Comparison of ENCODE assay signal across 18 mouse cellular contexts in the genomic region with DNA sequence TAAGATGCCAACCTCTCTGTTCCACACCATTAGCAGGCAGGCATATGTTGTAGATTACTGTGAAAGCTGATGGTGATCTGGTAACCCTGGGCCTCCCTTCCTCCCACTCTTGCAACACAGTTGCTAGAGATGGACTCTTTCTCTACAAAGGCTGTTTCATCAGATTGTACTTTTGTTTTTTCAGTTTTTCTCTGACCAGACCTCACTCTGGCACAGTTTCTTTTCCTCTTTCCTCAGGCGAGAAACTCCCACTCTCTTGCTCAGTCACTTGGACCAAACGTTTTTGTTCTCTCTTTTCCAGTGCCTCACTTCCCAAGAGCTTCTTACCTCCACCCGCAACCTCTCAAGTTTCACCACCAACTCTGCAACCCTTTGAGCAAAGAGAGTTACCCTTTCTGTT. TPM values are rescaled to one million over a fixed set of nuclear protein-coding genes. Genes with fewer than 3 reads are reported as not detected.
DNase-seq lines count a peak whose midpoint lies in the region; ATAC-seq and TF ChIP-seq lines count a peak whose summit lies in the region.
"Had no signal": no experiment of that assay in that cellular context is flagged by ENCODE, and none has a peak within 500 bp of the region (broad histone marks: within the 10 kb centered on the region; RNA-seq: fewer than 3 reads in every experiment).

No protein-coding gene starts in this region.

- no peak for TF ChIP-seq CTCF in lung, postnatal 0 days (IDR thresholded peaks at IDR 0.05)

- no peak overlapping the region for H3K27ac ChIP-seq in lung, postnatal 0 days (ENCODE audit: low read length)
- H3K27ac ChIP-seq: embryonic facial prominence, embryonic 12.5 days; heart, embryonic 15.5 days; hindbrain, embryonic 10.5 days had no signal

- TF ChIP-seq EP300 in lung, postnatal 0 days (IDR thresholded peaks at IDR 0.05), result no peak

- H3K9ac ChIP-seq in lung, postnatal 0 days (replicated peaks; ENCODE audit: low read depth), result no peak overlapping the region
- H3K9ac ChIP-seq: embryonic facial prominence, embryonic 12.5 days; heart, embryonic 15.5 days had no signal

- H3K27me3 ChIP-seq in lung, postnatal 0 days (replicated peaks; ENCODE audit: insufficient read depth, low read length), result no peaks in the 10 kb centered on the region
- H3K27me3 ChIP-seq: embryonic facial prominence, embryonic 12.5 days; heart, embryonic 15.5 days had no signal

- ATAC-seq in frontal cortex, adult (ENCODE audit: low TSS enrichment), result peak; percentile 70; the same call in 1 of the 2 replicates
- no peak for ATAC-seq in lung, postnatal 0 days
- ATAC-seq in granulocyte monocyte progenitor cell, adult 5-6 weeks (replicated peaks; ENCODE audit: poor library complexity, severe bottlenecking), result peak; percentile 96
- ATAC-seq: midbrain, embryonic 16.5 days had no signal

- H3K4me2 ChIP-seq in lung, postnatal 0 days (replicated peaks; ENCODE audit: low read depth, low read length), result no peak overlapping the region
- H3K4me2 ChIP-seq: embryonic facial prominence, embryonic 12.5 days; heart, embryonic 15.5 days had no signal

- H3K4me1 ChIP-seq in lung, postnatal 0 days (ENCODE audit: insufficient read depth, low read depth, low read length), result no peaks in the 10 kb centered on the region
- H3K4me1 ChIP-seq: embryonic facial prominence, embryonic 12.5 days; heart, embryonic 15.5 days; hindbrain, embryonic 10.5 days had no signal

- H3K9me3 ChIP-seq in lung, postnatal 0 days (ENCODE audit: low read length), result no peaks in the 10 kb centered on the region
- H3K9me3 ChIP-seq: embryonic facial prominence, embryonic 12.5 days had no signal

- DNase-seq in frontal cortex, postnatal 36 days (ENCODE audit: low spot score in 2 of 2), result no peak
- peak; percentile 51 for DNase-seq in lung, postnatal 0 days (ENCODE audit: low spot score)
- no peak for DNase-seq in lung, postnatal 10 days
- no peak for DNase-seq in right cerebral cortex, postnatal 25 days
- no peak for DNase-seq in thymus, postnatal 14 days
- no peak for DNase-seq in gastrocnemius, adult 8-10 months (ENCODE audit: low spot score in 2 of 2)
- DNase-seq: adrenal gland, postnatal 14 days; cerebellum, adult 2 months; kidney, adult 2 months; left cerebral cortex, postnatal 4 days had no signal

- no peaks in the 10 kb centered on the region for H3K36me3 ChIP-seq in lung, postnatal 0 days (ENCODE audit: insufficient read depth, low read length)
- H3K36me3 ChIP-seq: embryonic facial prominence, embryonic 12.5 days; heart, embryonic 15.5 days; hindbrain, embryonic 10.5 days had no signal

- WGBS in lung, postnatal 0 days, result 45% methylated on average over 3 of the region's 3 CpGs

- H3K4me3 ChIP-seq in lung, postnatal 0 days (ENCODE audit: low read depth, low read length), result no peak overlapping the region
- H3K4me3 ChIP-seq: embryonic facial prominence, embryonic 12.5 days; heart, embryonic 15.5 days; hindbrain, embryonic 10.5 days had no signal

RNA-seq across cellular contexts. Expression of a gene that starts 11.2 kb away (rescaled TPM):
- 6.2 and 6.8 TPM in 2 replicates for polyA plus RNA-seq in lung, postnatal 0 days (2015; fragmentation: Nextera tagmentation; extraction: Ambion mirVana)
- total RNA-seq in granulocyte monocyte progenitor cell, adult 5-6 weeks (2014; fragmentation: Nextera tagmentation), result 5.7 and 7.8 TPM in 2 replicates
- total RNA-seq in granulocyte monocyte progenitor cell, adult 5-6 weeks (2017), result 9.7 and 16.4 TPM in 2 replicates
- 1 to 10 TPM in 1 of 4 experiments, under 1 TPM in 3; 0.58 to 1.2 (median 0.74) TPM for total RNA-seq in gastrocnemius, adult 8-10 months (2022)

RNA-seq across cellular contexts. Expression of a gene that starts 42.0 kb away (rescaled TPM):
- polyA plus RNA-seq in lung, postnatal 0 days (2015; fragmentation: Nextera tagmentation; extraction: Ambion mirVana), result 5.8 and 6.3 TPM in 2 replicates
- 0.88 TPM in 1 of 2 replicates, not detected in the other for total RNA-seq in granulocyte monocyte progenitor cell, adult 5-6 weeks (2014; fragmentation: Nextera tagmentation)
- 0.26 TPM in 1 of 2 replicates, not detected in the other for total RNA-seq in granulocyte monocyte progenitor cell, adult 5-6 weeks (2017)
- total RNA-seq in gastrocnemius, adult 8-10 months (2022), result not detected
- total RNA-seq: megakaryocyte-erythroid progenitor cell, adult 5-6 weeks had no signal
- polyA plus RNA-seq: heart, embryonic 15.5 days; neural tube, embryonic 11.5 days had no signal
